Mouse (Mus musculus) spleen, postnatal 36 days (tissue): ENCODE results near the gene Iqsec1.

ENCODE experiments used
- DNase-seq, 2 experiments: peaks; one replicate each; pipeline ENCODE4 v3.0.0; 2022; ENCODE audit warnings: low spot score in 2 of 2, mixed read lengths in 1 of 2

Iqsec1 gene

GRCm38 (mm10) chr6:90754927-90755612 lies 233.4 kb downstream of the Iqsec1 start:
- no peak for DNase-seq

GRCm38 (mm10) chr6:90754093-90754492 lies 234.4 kb downstream of the Iqsec1 start:
- no peak for DNase-seq

GRCm38 (mm10) chr6:90753656-90754055 lies 234.8 kb downstream of the Iqsec1 start:
- DNase-seq = no peak

GRCm38 (mm10) chr6:90751624-90752023 lies 236.9 kb downstream of the Iqsec1 start:
- DNase-seq = peak; percentile 79 to 80

- no peak for DNase-seq
Measured at GRCm38 (mm10) chr6:90750091-90750490, 238.4 kb downstream of the Iqsec1 start.

- DNase-seq = no peak
Measured at GRCm38 (mm10) chr6:90749414-90749937, 239.0 kb downstream of the Iqsec1 start.

- DNase-seq = no peak
Measured at GRCm38 (mm10) chr6:90748976-90749375, 239.5 kb downstream of the Iqsec1 start.

GRCm38 (mm10) chr6:90746331-90746864 lies 242.1 kb downstream of the Iqsec1 start:
- DNase-seq = no peak

GRCm38 (mm10) chr6:90745401-90746198 lies 242.9 kb downstream of the Iqsec1 start:
- DNase-seq = no peak

- DNase-seq = no peak
Measured at GRCm38 (mm10) chr6:90742453-90742852, 246.0 kb downstream of the Iqsec1 start.

GRCm38 (mm10) chr6:90741717-90742116 lies 246.8 kb downstream of the Iqsec1 start:
- DNase-seq = no peak

GRCm38 (mm10) chr6:90741056-90741420 lies 247.4 kb downstream of the Iqsec1 start:
- DNase-seq = no peak

- DNase-seq = peak; percentile 65 to 70
Measured at GRCm38 (mm10) chr6:90740348-90741055, 248.0 kb downstream of the Iqsec1 start.

- peak; percentile 83 to 85 for DNase-seq
Measured at GRCm38 (mm10) chr6:90737376-90737775, 251.1 kb downstream of the Iqsec1 start.

- DNase-seq = peak in 1 of 2 experiments; percentile 36
Measured at GRCm38 (mm10) chr6:90736691-90737245, 251.7 kb downstream of the Iqsec1 start.

- DNase-seq = no peak
Measured at GRCm38 (mm10) chr6:90736074-90736672, 252.3 kb downstream of the Iqsec1 start.

- DNase-seq = no peak
Measured at GRCm38 (mm10) chr6:90735396-90736036, 253.0 kb downstream of the Iqsec1 start.

GRCm38 (mm10) chr6:90734806-90735205 lies 253.7 kb downstream of the Iqsec1 start:
- DNase-seq = no peak

GRCm38 (mm10) chr6:90731327-90731726 lies 257.2 kb downstream of the Iqsec1 start:
- no peak for DNase-seq

- DNase-seq = no peak
Measured at GRCm38 (mm10) chr6:90729829-90730228, 258.7 kb downstream of the Iqsec1 start.

GRCm38 (mm10) chr6:90728491-90728931 lies 260.0 kb downstream of the Iqsec1 start:
- peak; percentile 68 to 72 for DNase-seq
